ENCODE assay signal across 10 mouse cellular contexts in the genomic region with DNA sequence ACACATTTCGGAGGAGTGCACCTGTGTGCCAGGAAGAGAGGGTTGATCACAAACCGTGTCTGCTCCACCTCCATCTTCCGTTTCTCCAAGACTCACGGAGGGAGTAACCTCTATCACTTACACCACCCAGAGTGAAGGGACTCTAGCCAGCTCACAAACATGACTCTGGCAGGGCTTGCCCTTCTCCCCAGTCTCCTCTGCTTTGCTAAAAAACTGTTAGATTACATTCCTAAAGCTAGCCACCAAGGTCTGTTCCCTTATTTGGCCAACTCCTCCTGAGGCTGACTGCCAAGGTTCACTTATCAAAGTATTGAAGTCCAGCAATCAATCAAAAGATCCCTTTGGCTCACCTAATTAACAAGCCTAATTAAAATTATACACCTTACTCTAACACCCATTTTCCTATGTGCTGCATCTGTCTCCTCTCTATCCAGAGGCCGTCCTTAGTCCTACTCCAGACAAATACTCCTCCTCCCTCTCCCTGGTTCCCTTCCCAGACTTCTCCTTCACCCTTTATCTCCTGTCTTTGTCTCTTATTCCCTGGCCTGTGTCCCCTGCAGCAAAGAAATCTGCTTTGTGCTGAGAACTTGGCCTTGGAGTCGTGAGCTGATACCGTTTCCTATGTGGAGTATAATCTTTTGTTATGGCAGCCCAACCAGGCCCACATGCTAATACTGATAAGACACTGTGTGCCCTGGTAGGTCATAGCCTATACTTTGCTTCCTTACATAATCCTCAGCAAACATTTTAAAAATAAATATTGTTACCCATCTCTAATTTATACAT.
DNase-seq lines count a peak whose midpoint lies in the region; ATAC-seq lines count a peak whose summit lies in the region.
"Had no signal": no experiment of that assay in that cellular context is flagged by ENCODE, and none has a peak within 500 bp of the region (broad histone marks: within the 10 kb centered on the region; RNA-seq: fewer than 3 reads in every experiment).

No protein-coding gene starts in this region.

- no peak; the same call in 1 of the 2 replicates for ATAC-seq in forebrain, embryonic 12.5 days (ENCODE audit: low FRiP score)
- no peak for ATAC-seq in forebrain, embryonic 11.5 days (replicated peaks; ENCODE audit: low FRiP score)
- peak; percentile 63; the same call in 1 of the 2 replicates for ATAC-seq in liver, embryonic 11.5 days (replicated peaks; ENCODE audit: low FRiP score)
- no peak for ATAC-seq in heart, embryonic 13.5 days (ENCODE audit: extremely low read depth, insufficient number of reproducible peaks, low FRiP score, low TSS enrichment)
- ATAC-seq in midbrain, embryonic 16.5 days, result no peak
- no peak for ATAC-seq in CD4-positive, CD25-positive, alpha-beta regulatory T cell, adult 4 months
- ATAC-seq: Patski had no signal

- H3K4me3 ChIP-seq in forebrain, embryonic 12.5 days (replicated peaks), result no peak overlapping the region
- H3K4me3 ChIP-seq in forebrain, embryonic 11.5 days (ENCODE audit: low read depth, low read length), result no peak overlapping the region
- no peak overlapping the region for H3K4me3 ChIP-seq in liver, embryonic 11.5 days (ENCODE audit: low read depth, low read length)
- no peak overlapping the region for H3K4me3 ChIP-seq in heart, embryonic 13.5 days
- no peak overlapping the region for H3K4me3 ChIP-seq in midbrain, embryonic 16.5 days (ENCODE audit: low read depth, low read length)

- no peak overlapping the region for H3K4me2 ChIP-seq in forebrain, embryonic 12.5 days
- H3K4me2 ChIP-seq in forebrain, embryonic 11.5 days (ENCODE audit: low read depth, low read length, severe bottlenecking), result no peak overlapping the region
- no peak overlapping the region for H3K4me2 ChIP-seq in liver, embryonic 11.5 days
- H3K4me2 ChIP-seq in heart, embryonic 13.5 days, result no peak overlapping the region
- no peak overlapping the region for H3K4me2 ChIP-seq in midbrain, embryonic 16.5 days (ENCODE audit: low read length)

- no peaks in the 10 kb centered on the region for H3K27me3 ChIP-seq in forebrain, embryonic 12.5 days
- no peaks in the 10 kb centered on the region for H3K27me3 ChIP-seq in forebrain, embryonic 11.5 days (ENCODE audit: control insufficient read depth, insufficient read depth, low read length)
- H3K27me3 ChIP-seq in liver, embryonic 11.5 days (replicated peaks; ENCODE audit: control insufficient read depth, insufficient read depth, low read length), result no peaks in the 10 kb centered on the region
- no peaks in the 10 kb centered on the region for H3K27me3 ChIP-seq in heart, embryonic 13.5 days (replicated peaks)
- H3K27me3 ChIP-seq in midbrain, embryonic 16.5 days (ENCODE audit: control insufficient read depth, insufficient read depth, low read depth, low read length), result no peaks in the 10 kb centered on the region
- H3K27me3 ChIP-seq: Patski had no signal

- WGBS in forebrain, embryonic 12.5 days, result 73% methylated on average over 7 of the region's 7 CpGs
- 78% methylated on average over 7 of the region's 7 CpGs for WGBS in forebrain, embryonic 11.5 days
- WGBS in liver, embryonic 11.5 days, result 61% methylated on average over 7 of the region's 7 CpGs
- WGBS in heart, embryonic 13.5 days, result 29% methylated on average over 7 of the region's 7 CpGs
- WGBS in midbrain, embryonic 16.5 days, result 63% methylated on average over 7 of the region's 7 CpGs

- no peaks in the 10 kb centered on the region for H3K9me3 ChIP-seq in forebrain, embryonic 12.5 days
- H3K9me3 ChIP-seq in forebrain, embryonic 11.5 days (ENCODE audit: control insufficient read depth, low read length), result no peaks in the 10 kb centered on the region
- H3K9me3 ChIP-seq in liver, embryonic 11.5 days (ENCODE audit: control insufficient read depth, low read length), result no peaks in the 10 kb centered on the region
- no peaks in the 10 kb centered on the region for H3K9me3 ChIP-seq in heart, embryonic 13.5 days
- H3K9me3 ChIP-seq in midbrain, embryonic 16.5 days (replicated peaks; ENCODE audit: control insufficient read depth, low read length, poor library complexity, severe bottlenecking), result no peaks in the 10 kb centered on the region

- peaks cover 17% of the 10 kb centered on the region for H3K36me3 ChIP-seq in forebrain, embryonic 12.5 days (replicated peaks)
- peaks cover under 1% of the 10 kb centered on the region; the same call in 1 of the 2 replicates for H3K36me3 ChIP-seq in forebrain, embryonic 11.5 days (ENCODE audit: control insufficient read depth, insufficient read depth, low read length)
- no peaks in the 10 kb centered on the region for H3K36me3 ChIP-seq in liver, embryonic 11.5 days (ENCODE audit: control insufficient read depth, insufficient read depth, low read length)
- H3K36me3 ChIP-seq in heart, embryonic 13.5 days, result peaks cover 17% of the 10 kb centered on the region
- peaks cover 8% of the 10 kb centered on the region for H3K36me3 ChIP-seq in midbrain, embryonic 16.5 days (ENCODE audit: control insufficient read depth, insufficient read depth, low read length)

- H3K4me1 ChIP-seq in forebrain, embryonic 12.5 days, result peaks cover 17% of the 10 kb centered on the region
- no peaks in the 10 kb centered on the region for H3K4me1 ChIP-seq in forebrain, embryonic 11.5 days (replicated peaks; ENCODE audit: control insufficient read depth, insufficient read depth, low read length)
- no peaks in the 10 kb centered on the region for H3K4me1 ChIP-seq in liver, embryonic 11.5 days (replicated peaks; ENCODE audit: control insufficient read depth, insufficient read depth, low read length)
- H3K4me1 ChIP-seq in heart, embryonic 13.5 days, result peaks cover 36% of the 10 kb centered on the region
- H3K4me1 ChIP-seq in midbrain, embryonic 16.5 days (ENCODE audit: control insufficient read depth, insufficient read depth, low read length), result peaks cover 15% of the 10 kb centered on the region

- no peak for DNase-seq in forebrain, embryonic 11.5 days (ENCODE audit: low spot score)
- no peak for DNase-seq in liver, embryonic 11.5 days (ENCODE audit: low spot score)
- no peak for DNase-seq in liver
- no peak for DNase-seq in kidney, adult 18-20 months
- DNase-seq: B cell, adult 2 months had no signal

- H3K9ac ChIP-seq in forebrain, embryonic 12.5 days, result no peak overlapping the region
- H3K9ac ChIP-seq in forebrain, embryonic 11.5 days (ENCODE audit: low read length), result no peak overlapping the region
- H3K9ac ChIP-seq in liver, embryonic 11.5 days (ENCODE audit: low read depth, low read length), result no peak overlapping the region
- no peak overlapping the region for H3K9ac ChIP-seq in heart, embryonic 13.5 days
- H3K9ac ChIP-seq in midbrain, embryonic 16.5 days (ENCODE audit: low read depth, low read length), result no peak overlapping the region

- 0 out of 2 replicates have a peak overlapping the region, but pooled peaks have one; percentile 9 for H3K27ac ChIP-seq in forebrain, embryonic 12.5 days
- H3K27ac ChIP-seq in forebrain, embryonic 11.5 days (ENCODE audit: low read depth, low read length), result no peak overlapping the region
- H3K27ac ChIP-seq in liver, embryonic 11.5 days (ENCODE audit: low read depth, low read length), result no peak overlapping the region
- H3K27ac ChIP-seq in heart, embryonic 13.5 days (replicated peaks), result peak overlapping the region; percentile 70
- H3K27ac ChIP-seq in midbrain, embryonic 16.5 days (ENCODE audit: low read length), result peak overlapping the region; percentile 23

Comparison
In these comparisons a context has a peak if more than half of its experiments do, and no peak if none do; other contexts are left out.
1. H3K27ac ChIP-seq: peak in forebrain, embryonic 12.5 days (single experiment), heart, embryonic 13.5 days (single experiment) and midbrain, embryonic 16.5 days (single experiment); none in forebrain, embryonic 11.5 days (single experiment) and liver, embryonic 11.5 days (single experiment).